Mouse (Mus musculus): ENCODE data around the gene March2.

March2 gene

GRCm38 (mm10) chr17:33717982-33718381, 488 bp downstream of the March2 start:
- DNase-seq (ENCODE audit: low spot score) = no peak

DNA sequence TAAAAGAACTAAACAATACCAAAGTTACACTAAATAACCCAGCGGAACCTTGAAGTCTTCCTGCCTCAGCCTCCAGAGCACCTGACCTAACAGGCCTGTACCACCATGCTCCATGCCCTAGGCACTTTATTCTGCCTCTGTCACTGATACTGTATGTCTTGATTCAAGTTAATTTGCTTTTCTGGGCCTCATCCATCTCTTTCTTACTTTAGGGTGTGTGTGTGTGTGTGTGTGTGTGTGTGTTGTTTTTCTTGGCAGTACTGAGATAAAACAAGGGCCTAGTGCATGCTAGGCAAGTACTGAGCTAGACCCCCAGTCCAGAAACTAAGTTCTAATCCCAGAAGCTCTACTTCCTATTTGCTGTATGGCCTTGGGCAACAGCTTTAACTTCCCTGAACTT, 1.2 kb downstream of the March2 start:
- DNase-seq (ENCODE audit: low spot score) = no peak

DNA sequence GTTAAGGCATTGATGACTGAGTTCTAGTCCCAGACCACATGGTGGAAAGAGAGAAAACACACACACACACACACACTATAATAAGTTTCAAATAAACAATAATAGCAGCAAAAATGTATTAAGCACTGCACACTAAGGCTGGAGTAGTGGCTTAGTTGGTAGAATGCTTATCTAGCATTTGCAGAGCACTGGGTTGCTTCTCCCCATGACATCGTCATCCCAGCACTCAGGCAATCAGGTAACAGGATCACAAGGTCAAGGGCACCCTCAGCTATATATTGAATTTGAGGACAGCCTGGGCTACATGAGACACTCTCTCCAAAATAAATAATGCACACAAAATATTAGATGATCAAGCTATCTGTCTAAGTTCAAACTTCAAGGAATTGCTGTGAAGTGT, 3.7 kb downstream of the March2 start:
- DNase-seq (ENCODE audit: low spot score) = no peak

DNA sequence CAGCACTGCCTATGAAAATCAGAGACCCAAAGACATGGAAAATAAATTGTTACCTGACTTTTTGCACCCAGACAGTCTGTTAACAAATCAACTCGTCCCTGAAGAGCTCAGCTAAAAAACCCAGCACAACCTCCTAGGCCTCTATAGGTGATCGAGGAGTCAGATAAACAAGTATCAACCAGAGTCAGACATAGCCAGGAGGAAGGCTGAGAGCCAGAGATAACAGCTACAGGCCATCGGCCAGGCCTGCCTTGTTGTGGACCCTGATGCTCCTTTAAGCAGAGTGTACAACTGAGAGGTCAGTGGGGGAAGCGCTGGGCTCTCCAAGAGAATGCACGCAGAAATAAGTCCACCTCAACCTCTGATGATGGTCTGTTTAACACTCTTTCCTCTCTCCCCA, 5.2 kb downstream of the March2 start:
- DNase-seq (ENCODE audit: low spot score) = no peak

- no peak for DNase-seq (ENCODE audit: low spot score)
Observed at GRCm38 (mm10) chr17:33709834-33710233, 8.6 kb downstream of the March2 start.

DNA sequence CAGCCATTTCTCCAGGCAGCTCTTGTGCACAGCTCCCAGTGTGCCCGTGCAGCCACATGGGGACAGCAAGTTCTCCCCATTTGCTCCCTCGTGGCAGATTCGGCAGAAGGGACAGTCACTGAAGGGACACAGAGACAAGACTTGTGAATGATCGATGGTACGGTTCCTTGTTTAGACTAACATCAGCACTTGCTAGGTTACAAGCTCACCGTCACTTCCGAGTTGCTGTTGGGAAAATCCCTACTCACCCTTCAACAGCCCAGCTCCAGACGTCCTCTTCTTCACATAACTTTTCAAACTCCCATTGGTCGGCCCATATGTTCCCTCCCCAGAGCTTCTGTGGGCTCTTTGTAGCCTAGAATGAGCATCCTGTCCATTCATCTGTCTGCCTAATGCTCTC, 15.4 kb downstream of the March2 start:
- DNase-seq (ENCODE audit: low spot score) = no peak

DNA sequence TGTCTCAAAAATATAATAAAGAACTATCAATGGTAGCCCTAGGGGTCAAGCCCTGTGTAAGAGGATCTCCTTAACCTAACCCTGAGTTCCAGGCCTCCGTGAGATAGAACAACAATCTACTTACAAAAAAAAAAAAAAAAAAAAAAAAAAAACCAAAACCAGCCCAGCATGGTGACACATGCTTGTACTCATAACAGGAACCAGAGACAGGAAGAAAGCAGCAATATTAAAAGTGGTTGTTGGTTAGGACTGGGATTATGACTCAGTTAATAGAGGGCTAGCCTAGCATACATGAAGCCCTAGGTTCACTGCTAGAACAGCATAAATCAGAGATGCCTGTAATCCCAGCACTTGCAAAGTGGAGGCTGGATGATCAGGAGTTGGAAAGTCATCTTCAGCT, 16.3 kb downstream of the March2 start:
- no peak for DNase-seq (ENCODE audit: low spot score)

- DNase-seq (ENCODE audit: low spot score) = no peak
Observed at GRCm38 (mm10) chr17:33695471-33695870, 23.0 kb downstream of the March2 start.

DNA sequence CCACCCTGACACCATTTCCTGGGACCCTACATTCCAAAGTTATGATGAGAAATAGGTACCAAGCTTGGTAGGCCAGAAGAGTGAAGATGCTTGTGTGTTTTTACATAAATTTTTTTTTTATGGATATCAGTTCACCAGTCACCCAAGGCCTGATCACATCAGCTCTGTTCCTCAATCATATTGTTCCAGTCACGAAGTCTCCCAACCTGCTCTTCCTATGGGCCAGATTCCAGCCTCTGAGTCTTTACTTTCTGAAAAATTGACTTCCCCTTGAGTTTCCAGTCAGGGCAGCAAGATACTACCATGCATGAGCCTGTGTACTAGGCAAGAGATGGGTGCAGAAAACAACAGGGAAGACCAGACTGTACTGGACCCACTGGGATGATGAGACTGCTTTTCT, 31.7 kb downstream of the March2 start, which contains the start of gene Hnrnpm:
Hnrnpm (minus strand) TSS at position 101 of the 400 bp plus-strand sequence.
- DNase-seq (ENCODE audit: low spot score) = no peak

- DNase-seq (ENCODE audit: low spot score) = peak; percentile 99
Observed at GRCm38 (mm10) chr17:33685249-33685653, 33.2 kb downstream of the March2 start.

GRCm38 (mm10) chr17:33684671-33685231, 33.7 kb downstream of the March2 start:
- DNase-seq (ENCODE audit: low spot score) = peak; percentile 62

DNA sequence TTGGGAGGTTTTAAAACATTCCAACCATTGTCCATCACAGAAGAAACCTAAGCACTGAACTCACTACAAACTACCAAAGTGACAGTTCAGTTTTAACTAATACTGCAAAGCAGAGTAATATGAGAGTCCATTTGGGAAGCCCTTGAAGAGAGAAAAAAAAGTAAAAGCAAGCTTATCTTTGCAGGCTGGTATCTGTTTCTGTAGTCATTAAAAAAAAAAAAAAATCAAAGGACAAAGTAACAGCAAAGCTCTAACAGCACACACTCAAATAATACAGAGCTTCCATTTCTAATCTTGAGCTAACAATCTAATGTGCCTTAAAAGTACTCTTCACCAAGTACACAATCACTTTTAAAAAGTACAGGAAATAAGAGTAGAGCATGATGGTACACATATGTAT, 36.7 kb downstream of the March2 start:
- DNase-seq (ENCODE audit: low spot score) = no peak

- DNase-seq (ENCODE audit: low spot score) = no peak
Observed at GRCm38 (mm10) chr17:33678771-33679170, 39.7 kb downstream of the March2 start.

DNA sequence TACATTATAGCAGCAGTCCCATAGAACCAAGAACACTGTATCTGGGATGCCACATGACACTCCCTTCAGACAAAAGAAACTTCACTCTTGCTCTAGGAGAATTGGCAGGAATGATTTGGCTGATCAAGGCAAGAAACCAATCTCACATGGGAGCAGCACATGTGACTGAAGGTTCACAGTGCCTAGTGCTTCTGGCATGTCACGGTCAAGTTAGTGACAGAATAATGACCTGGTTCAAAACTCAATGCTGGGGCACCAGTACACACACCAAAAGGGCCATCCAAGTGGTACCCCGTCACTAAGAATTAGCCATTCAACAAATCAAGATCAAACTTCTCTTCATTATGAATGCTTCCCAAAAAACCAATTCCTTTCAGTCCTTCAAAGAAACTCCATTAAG, 42.4 kb downstream of the March2 start:
- DNase-seq (ENCODE audit: low spot score) = no peak

GRCm38 (mm10) chr17:33675452-33675851, 43.0 kb downstream of the March2 start:
- DNase-seq (ENCODE audit: low spot score) = peak; percentile 84

DNA sequence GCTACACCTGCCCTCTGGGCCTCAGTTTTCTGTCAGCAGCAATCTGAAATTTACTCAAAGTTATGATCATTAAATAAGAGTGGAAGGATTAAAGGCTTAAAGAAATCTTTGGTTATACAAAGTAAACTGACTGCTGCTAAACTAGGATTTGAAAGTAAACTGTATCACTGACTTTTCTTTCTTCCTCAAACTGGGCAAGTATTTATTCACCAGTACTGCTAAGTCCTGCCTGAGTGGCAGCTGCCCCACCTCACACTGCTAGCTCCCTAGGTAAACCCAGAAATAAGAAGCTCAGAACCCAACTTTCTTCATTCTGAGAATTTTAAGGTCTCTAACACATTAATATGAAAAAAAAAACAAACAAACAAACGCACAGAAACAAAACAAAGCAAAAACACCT, 44.6 kb downstream of the March2 start:
- no peak for DNase-seq (ENCODE audit: low spot score)

- no peak for DNase-seq (ENCODE audit: low spot score)
Observed at GRCm38 (mm10) chr17:33669681-33670080, 48.8 kb downstream of the March2 start.

GRCm38 (mm10) chr17:33666813-33667212, 51.7 kb downstream of the March2 start:
- no peak for DNase-seq (ENCODE audit: low spot score)

DNA sequence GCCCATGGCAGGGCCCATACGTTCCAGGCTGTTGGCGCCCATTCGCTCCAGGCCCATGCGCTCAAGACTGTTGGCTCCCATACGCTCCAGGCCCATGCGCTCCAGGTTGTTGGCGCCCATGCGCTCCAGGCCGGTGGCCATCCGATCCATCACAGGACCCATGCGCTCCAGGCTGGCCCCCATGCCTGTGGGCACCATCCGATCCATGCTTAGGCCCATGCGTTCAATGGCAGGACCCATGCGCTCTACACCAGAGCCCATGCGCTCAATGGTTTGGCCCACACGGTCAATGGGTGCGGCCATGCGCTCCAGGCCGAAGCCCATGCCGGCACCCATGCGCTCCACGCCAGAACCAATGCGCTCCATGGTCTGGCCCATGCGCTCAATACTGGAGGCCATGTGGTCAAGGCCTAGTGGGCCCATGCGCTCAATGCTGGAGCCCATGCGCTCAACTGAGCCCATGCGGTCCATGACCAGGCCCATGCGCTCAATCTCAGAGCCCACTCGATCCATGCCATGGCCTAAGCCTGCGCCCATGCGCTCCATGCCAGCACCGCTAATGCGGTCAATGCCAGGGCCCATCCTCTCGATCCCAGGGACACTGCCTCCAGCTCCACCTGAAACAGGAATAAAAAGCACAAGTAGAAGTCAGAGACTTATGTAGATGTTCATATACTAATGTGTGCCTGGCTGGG, 68.5 kb downstream of the March2 start:
- DNase-seq (ENCODE audit: low spot score) = no peak

GRCm38 (mm10) chr17:33645073-33645472, 73.4 kb downstream of the March2 start:
- DNase-seq (ENCODE audit: low spot score) = no peak

DNA sequence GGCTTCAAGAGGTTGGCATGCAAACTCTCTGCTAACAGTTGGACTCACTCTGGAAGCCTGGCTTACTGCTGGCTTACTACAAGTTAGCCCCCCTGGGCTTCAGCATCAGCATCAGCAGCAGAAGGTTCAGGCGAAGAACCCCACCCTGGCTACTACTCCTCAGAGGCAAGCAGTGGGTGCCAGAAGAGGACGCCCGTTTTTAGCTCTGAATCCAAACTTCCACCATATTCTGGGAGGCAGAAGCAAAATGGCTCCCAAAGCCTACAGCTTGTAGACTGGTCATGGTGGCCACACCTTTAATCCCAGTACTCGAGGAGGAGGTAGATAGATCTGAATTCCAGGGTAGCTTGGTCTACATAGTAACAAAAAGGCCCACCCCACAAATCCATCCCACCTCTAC, 74.4 kb downstream of the March2 start:
- no peak for DNase-seq (ENCODE audit: low spot score)

DNA sequence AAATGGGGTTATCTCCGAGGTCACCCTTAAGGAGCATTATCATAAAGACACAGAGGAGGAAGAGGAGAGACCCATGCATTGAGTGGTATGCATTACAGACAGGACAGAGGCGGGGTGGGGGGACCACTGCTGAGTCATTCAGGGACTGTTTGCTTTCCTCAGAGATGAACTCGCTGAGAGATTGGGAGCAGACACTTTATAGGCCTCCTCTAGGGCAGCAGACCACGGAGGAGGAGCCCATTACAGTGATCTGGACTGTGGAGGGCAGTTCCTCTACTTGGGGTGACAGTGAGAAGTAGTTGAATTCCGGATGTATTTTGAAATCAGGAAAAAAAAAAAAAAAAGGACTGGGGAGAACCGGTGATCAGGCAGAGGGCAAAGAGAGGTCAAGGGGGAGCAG, 78.7 kb downstream of the March2 start:
- no peak for DNase-seq (ENCODE audit: low spot score)

GRCm38 (mm10) chr17:33637516-33638276, 80.8 kb downstream of the March2 start, which contains the start of gene Pram1:
Gene Pram1 (plus strand): TSS chr17:33638056.
- no peak for DNase-seq (ENCODE audit: low spot score)
